Mouse (Mus musculus): ENCODE data around the gene Troap.

GRCm38 (mm10) chr15:99082840-99083239, 8.5 kb downstream of the Troap start:
- TF ChIP-seq HCFC1 (IDR thresholded peaks at IDR 0.05; ENCODE audit: borderline replicate concordance, insufficient read depth, low read length): no peak
- TF ChIP-seq ZC3H11A (IDR thresholded peaks at IDR 0.05; ENCODE audit: borderline replicate concordance, low read depth, low read length): no peak
- TF ChIP-seq ZNF384 (IDR thresholded peaks at IDR 0.05; ENCODE audit: low read depth, low read length): no peak
- no peak for TF ChIP-seq CHD2 (IDR thresholded peaks at IDR 0.05; ENCODE audit: low read depth, low read length)

Measured in ES-E14 (cell line).